Mouse (Mus musculus) lung, postnatal 10 days (tissue): Measurements from ENCODE around the gene Narfl.
"Not testable (repeated sequence)": the region's sequence is repeated elsewhere in the genome, so short reads cannot be mapped to it uniquely, and the experiment has no call there.

Experiments used
- DNase-seq: peaks from one replicate; pipeline ENCODE4 v3.0.0; 2021

The Narfl gene

DNA sequence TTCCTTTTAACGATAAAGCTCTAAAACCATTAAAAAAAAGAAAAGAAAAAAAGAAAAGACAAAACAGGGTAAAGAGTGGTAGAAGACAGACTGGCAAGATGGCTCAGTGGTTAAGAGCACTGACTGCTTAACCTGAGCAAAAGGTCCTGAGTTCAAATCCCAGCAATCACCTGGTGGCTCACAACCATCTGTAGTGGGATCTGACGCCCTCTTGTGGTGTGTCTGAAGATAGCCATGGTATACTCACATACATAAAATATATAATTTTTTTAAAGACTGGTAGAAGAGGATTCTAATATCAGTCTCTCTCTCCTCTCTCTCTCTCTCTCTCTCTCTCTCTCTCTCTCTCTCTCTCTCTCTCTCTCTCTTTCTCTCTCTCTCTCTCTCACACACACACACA, 33.9 kb downstream of the Narfl start:
- not testable (repeated sequence) for DNase-seq

DNA sequence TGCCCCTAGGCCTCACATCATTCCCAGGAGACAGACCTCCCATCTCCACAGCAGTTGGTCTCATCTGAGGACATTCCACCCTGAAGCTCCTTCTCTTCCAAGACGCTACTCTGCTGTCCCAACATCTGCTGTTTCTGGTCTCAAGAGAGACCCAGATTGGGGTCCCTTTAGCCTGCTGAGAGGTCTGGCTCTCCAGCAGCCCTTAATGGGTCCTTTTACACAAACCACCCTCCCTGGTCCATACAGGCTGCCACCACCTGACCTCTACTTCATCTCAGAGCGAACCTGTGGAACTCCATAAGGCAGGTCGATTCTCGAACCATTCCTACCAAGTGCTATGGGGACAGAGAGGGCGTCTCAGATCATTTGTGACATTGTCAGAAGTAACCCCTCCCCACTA, 34.5 kb downstream of the Narfl start:
- no peak for DNase-seq

DNA sequence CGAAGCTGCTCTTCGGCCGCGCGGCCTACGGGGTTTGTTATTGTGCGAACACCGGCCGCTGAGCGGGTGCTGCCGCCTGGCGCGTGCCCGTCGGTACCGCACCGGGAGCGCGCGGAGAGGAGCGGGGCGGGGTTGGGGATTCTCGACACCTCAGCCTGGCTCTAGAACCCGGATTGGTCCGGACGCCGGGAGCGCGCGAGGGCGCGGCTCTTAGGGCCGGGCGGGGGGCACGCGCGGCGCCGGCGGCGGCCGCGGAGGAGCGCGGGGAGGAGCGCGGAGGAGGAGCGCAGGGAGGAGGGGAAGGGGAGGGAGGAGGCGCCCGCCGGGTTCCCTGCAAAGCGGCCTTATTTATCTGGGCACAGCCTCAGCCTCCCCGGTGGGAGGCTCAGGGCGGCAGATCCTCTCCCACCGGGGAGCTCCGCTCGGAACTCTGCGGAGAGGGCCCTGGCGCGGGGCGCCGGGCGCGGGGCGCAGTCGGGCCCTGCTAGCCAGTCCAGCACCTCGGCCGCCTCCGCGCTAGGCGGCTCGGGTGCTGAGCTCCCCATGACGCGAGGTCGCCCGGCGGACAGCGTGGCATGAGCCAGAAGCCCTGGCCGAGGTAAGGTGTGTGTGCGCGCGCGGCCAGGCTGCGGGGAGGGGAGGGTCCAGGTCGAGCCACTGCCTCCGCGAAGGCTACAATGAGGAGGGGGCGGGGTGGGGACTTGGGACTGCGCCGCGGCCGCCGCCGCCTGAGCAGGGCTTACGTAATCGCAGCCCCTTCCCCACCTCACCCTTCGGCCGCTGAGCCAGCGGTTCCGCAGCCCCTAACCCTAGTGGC, 35.4 kb downstream of the Narfl start, which contains the start of gene Fbxl16:
Gene Fbxl16 (plus strand): TSS at position 297 of the 817 bp plus-strand sequence.
- DNase-seq, result peak; percentile 76

DNA sequence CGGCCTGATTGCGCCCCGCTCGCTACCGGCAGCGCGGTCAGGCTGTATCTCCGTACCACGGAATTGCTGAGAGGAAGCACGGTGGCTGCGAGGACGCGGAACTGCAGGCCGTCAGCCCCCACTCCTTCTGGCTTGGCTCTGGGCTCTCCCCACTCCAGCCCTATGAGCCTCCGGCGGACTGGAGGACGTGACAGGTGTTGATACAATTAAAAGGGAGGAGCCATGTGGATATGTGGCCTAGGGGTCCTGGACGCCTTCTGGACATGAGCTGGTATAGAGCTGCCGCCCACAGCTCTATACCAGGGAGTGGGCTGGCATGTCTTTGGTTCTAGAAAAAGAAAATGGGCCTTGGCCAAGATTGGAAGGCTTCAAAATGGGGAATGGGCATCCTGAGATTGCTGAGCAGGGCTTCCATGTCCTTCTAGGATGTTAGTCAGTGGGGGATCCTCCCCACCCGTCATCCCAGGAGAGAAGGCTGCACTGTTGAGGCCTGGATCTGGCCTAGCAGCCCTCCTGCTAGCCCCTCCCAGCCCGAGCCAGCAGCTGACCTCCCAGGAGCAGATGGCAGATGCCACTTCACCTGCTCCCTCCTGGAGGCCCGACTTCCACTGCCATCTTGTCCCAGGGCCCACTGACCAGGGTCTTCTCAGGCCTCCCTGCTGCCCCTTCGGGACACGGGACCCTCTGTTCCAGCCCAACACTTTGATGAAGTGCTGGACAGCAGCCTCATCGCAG, 36.2 kb downstream of the Narfl start:
- DNase-seq, result no peak

DNA sequence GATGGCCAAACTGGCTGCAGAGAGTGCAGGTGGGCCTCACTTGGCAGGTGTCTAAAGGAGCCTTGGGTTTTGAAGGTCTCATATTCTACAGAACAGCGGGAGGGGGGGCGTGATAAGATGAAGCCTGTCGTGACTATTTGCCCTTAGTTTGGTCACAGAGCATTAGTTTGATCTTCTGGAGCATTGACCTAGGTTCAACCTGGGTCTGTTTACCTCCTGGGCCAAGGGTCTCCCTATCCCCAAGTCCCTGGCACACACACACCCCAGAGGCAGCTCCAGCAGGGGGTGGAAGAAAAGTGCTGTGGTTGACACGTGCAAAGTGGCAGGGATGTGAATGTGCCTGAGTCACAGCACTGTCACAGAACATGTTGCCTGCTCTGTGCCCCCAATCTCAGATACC, 37.3 kb downstream of the Narfl start:
- DNase-seq, result no peak

DNA sequence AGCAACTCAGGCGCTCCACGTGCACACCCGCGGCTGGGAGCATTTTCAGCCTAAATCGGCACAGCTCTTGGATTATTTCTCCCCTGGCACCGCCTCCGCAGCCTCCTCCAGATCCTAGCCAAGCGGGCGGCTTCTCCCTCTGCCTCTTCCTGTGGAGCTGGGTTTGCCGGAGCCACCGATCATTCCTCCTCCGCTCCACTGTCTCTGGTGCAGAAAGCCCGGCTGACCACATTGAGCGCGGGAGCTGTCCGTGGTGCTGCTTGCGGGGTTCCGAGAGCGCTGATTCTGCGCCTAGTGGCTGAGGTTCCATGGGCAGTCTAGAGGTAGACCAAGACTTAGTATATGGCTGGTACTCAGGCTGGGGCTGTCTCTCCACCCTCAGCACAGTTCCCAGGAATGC, 39.9 kb downstream of the Narfl start:
- peak; percentile 92 for DNase-seq

DNA sequence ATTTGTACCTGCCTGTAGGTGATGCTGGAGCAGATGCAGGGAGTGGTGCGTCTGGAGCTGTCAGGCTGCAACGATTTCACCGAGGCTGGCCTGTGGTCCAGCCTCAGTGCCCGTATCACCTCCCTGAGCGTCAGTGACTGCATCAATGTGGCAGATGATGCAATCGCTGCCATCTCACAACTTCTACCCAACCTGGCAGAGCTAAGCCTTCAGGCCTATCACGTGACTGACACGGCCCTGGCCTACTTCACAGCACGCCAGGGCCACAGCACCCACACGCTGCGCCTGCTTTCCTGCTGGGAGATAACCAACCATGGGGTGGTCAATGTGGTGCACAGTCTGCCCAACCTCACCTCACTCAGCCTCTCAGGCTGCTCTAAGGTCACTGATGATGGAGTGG, 44.1 kb downstream of the Narfl start:
- no peak for DNase-seq

DNA sequence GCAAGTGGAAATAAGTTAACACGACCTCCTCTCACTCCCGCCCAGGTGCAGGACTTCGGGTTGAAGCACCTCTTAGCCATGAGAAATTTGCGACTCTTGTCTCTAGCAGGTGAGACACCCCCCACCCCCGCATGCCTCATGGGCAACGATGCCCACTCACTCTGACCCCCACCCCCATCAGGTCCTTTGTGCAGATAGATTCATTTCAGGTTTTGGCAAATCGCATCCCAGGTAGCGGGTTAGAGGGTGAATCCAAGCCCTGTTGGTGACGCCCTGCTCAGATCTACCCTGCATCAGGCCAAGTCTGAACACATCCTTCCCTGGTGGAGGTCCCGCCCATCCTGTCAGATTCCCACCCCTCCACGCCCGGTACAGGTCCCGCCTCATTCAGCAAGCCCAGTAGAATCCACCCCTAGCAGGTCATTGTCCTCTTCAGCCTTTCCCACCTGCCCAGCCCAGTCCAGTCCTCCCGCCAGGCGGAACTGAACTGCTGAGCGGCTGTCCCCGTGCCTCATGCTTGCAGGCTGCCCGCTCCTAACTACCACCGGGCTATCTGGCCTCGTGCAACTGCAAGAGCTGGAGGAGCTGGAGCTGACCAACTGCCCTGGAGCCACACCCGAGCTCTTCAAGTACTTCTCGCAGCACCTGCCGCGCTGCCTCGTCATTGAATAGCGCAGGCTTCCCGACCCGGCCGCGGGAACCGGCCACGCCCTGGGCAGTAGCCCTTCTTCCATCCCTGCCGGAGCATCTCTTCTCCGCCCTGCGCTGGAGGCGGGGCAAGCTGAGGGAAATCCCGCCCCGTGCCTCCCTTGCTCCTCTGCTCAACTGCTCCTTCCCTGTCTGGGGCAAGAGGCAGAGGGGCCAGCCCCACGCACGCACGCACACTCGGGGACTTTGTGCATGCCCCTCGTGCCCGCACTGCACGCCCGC, 45.5 kb downstream of the Narfl start:
- DNase-seq, result no peak

DNA sequence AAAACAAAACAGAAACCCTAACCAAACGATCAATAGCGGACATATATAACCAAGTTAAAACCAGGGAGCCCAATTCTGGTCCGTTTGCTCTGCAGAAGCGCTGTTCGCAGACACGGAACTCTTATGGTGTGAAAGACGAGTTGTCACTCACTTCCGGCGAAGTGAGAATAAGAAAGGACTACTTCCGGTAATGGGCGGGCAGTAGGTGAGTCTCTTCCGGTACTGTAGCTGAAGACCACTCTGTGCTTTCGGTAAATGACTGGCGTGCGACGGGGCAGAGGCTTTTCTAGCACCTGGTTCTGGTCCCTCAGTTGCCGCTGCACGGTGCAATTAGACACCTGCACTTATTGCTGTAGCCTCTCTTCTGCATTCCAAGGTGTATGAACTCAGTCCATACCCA, 49.9 kb downstream of the Narfl start, which contains the start of gene Wdr24:
Gene Wdr24 (plus strand): TSS at position 176 of the 400 bp plus-strand sequence.
- peak; percentile 89 for DNase-seq

DNA sequence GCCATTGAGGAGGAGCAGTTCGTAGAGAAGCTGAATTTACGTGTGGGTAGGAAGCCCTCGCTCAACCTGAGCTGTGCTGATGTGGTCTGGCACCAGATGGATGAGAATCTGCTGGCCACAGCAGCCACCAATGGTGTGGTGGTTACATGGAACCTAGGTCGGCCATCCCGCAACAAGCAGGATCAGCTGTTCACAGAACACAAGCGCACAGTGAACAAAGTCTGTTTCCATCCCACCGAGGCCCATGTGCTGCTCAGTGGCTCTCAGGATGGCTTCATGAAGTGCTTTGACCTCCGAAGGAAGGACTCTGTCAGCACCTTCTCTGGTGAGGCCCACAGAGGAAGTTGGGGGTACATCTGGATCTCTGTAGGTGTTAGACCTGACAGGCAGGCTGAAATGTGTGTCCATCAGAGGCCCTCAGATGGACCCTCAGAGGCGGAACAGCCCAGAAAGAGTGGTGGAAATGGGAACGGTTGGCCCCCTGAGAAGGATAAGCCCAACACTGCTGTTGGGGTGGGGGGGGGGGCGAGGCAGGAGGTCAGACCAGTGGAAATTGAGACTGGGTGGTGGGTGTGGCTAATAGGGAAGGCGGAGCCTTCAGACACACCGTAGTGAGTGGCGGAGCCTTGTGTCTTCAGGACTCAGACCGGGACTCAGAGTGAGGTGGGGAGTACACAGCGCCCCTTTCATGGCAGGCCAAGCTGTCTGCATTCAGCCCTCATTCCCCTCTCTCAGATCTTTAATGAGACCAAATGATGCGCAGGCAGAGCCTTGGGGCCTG, 51.0 kb downstream of the Narfl start:
- DNase-seq, result no peak

DNA sequence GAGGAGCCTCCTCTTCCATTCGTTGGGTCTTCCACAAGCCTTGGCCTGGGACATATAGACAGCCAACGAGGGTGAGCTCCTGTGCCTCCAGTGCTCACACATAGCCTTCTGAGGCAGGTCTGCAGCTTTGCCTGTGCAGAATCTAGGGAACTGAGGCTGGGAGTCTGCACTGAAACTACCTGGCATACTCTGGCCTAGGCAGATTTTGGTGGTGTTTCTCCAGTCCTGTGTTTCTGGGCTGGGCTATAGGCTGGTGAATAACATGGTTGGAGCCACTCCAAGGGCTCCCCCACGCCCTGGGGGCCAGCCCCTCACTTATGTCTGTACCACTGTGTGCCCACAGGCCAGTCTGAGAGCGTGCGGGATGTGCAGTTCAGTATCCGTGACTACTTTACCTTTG, 51.7 kb downstream of the Narfl start:
- no peak for DNase-seq

DNA sequence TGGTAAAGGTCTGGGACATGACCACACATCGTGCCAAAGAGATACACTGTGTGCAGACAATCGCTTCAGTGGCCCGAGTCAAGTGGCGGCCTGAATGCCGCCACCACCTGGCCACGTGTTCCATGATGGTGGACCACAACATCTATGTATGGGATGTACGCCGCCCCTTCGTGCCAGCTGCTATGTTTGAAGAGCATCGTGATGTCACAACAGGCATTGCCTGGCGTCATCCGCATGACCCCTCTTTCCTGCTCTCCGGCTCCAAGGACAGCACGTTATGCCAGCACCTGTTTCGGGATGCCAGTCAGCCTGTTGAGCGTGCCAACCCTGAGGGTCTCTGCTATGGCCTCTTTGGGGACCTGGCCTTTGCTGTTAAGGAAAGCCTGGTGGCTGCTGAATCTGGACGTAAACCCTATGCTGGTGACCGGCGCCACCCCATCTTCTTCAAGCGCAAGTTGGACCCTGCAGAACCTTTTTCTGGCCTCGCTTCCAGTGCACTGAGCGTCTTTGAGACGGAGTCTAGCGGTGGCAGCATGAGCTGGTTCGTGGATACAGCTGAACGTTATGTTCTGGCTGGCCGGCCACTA, 52.5 kb downstream of the Narfl start:
- DNase-seq, result no peak

DNA sequence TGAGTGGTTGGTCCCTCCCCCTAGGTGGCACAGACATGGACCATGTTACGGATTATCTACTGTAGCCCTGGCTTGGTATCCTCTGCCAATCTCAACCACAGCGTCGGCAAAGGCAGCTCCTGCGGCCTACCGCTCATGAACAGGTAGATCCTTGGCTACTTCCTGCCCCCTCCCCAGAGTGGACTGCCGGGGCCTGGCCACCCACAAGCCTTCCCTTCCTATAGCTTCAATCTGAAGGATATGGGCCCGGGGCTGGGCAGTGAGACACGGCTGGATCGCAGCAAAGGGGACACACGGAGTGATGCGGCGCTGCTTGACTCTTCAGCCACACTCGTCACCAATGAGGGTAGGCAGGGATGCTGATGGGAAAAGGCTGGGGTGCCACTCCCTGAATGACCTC, 53.4 kb downstream of the Narfl start:
- DNase-seq, result no peak

DNA sequence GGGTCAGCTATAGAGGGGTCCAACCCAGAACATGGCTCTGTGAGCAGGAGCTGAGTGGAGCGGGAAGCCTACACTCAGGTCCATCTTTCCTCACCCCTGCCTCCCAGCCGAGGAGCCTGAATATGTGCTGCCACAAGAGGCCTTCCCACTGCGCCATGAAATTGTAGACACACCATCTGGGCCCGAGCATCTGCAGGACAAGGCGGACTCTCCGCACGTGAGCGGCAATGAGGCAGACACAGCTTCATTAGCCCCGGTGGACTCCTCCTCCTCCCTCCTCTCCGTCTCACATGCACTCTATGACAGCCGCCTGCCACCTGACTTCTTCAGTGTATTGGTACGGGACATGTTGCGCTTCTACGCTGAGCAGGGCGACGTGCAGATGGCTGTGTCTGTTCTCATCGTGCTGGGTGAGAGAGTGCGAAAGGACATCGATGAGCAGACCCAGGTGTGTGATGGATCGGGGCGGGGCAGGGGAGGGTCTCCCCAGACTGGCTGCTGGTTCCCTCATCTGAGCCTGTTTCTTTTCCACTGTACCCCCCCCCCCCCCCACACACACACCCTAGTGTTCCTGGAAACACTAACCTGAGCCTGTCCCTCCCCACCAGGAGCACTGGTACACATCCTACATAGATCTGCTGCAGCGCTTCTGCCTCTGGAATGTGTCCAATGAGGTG, 54.1 kb downstream of the Narfl start:
- no peak for DNase-seq

DNA sequence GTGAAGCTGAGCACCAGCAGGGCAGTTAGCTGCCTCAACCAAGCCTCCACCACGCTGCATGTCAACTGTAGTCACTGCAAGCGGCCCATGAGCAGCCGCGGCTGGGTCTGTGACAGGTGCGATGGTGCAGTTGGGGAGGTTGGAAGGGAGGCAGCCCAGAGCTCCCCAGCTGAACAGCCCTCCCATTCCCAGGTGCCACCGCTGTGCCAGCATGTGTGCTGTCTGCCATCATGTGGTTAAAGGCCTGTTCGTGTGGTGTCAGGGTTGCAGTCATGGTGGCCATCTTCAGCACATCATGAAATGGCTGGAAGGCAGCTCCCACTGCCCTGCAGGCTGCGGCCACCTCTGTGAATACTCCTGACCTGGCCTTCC, 54.6 kb downstream of the Narfl start:
- DNase-seq, result peak; percentile 17

DNA sequence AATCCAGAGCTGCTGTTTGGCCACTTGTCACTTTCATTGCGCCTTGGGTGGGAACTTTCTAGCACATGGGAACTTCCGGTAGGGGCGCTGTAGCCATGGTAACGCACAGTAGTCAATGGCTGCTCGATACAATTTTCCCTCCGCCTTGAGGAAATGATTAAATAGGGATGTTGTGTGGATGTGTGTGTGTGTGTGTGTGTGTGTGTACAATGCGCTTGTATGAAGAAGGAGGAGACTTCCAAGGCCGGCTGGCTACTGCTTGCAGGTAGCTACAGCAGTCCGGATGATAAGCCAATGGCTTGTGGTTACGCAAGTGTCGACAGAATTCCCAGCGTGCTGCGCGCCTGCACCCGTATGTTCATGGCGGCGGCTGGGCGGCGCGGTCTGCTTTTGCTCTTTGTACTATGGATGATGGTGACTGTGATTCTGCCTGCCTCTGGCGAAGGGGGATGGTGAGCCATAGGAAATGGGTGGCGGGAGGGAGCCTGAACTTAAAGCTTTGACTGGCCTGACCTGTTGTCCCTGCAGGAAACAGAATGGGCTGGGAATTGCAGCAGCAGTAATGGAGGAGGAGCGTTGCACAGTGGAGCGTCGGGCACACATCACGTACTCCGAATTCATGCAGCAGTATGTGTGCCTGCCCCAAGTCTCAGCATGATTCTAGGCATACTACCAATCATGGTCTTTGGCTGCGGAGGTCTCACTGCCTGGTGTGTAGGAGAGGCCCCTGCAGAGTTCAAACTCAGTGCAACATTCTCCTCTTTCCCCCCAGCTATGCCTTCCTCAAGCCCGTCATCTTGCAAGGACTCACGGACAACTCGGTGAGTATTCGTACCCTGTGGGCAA, 55.4 kb downstream of the Narfl start, which contains the start of gene Jmjd8:
Gene Jmjd8 (plus strand): TSS at position 156 of the 846 bp plus-strand sequence.
- peak; percentile 81 for DNase-seq

DNA sequence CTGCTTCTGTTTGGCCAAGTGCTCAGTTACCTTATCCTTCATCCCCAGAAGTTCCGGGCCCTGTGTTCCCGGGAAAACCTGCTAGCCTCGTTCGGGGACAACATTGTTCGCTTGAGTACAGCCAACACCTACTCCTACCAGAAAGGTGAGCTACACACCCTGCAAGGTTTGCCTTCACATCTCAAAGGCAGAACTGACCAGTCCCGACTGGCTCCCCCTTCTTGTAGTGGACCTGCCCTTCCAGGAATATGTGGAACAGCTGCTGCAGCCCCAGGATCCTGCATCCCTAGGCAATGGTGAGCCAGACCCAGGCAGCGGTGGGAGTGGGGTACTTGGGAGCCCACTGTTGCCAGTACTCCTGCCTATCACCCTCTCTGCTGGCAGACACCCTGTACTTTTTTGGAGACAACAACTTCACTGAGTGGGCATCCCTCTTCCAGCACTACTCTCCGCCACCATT, 56.0 kb downstream of the Narfl start:
- no peak for DNase-seq

DNA sequence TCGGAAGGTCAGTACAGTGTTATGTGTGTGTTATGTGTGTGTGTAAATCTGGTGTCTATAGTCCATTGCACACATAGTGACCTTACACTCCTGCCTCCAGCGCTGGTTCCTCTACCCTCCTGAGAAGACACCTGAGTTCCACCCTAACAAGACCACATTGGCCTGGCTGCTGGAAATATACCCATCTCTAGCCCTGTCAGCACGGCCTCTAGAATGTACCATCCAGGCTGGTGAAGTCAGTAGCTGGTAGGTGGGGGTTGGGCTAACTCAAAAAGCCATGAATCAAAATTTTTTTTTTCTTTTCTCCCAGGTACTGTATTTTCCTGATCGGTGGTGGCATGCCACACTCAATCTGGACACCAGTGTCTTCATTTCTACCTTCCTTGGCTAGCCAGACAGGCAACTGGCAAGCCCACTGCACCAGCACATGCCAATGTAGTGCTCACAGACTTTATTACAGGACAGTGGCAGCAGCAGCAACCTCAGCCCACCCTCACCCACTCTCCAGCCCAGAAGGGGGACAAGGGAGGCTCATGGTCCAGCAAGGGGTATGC, 56.7 kb downstream of the Narfl start:
- no peak for DNase-seq

DNA sequence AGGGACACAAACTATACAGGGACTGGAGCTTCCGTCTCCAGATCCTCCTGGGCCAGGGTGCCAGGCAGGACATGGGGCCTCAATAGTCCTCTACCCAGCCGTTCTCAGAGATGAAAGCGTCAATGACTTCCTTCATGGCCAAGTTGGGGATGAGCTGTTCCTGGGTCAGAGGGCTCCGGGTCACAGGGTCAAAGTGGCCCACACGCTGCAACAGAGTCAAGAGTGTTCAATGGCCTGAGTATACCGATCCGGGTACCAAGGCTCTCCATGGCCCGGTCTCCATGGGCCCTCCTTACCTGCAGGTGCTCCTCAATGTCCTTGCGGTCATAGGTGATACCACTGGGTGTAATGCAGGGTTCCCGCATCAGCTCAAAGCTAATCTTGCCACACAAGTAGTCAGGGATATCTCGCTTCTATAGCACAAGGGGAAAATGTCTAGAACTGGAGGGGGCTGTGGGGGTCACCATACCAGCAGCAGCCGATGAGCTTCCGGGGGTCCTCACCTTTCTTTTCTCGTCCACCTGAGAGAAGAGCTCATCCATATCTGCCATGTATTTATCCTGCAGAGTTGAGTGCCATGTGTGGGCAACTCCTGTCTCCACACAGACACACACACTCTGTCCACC, 57.3 kb downstream of the Narfl start:
- DNase-seq, result no peak
